Mouse (Mus musculus): ENCODE measurements around the gene Pisd.
"Not testable (repeated sequence)": the region's sequence is repeated elsewhere in the genome, so short reads cannot be mapped to it uniquely, and the experiment has no call there.

Pisd gene

GRCm38 (mm10) chr5:32745705-32746655 is 39.5 kb downstream of the Pisd start:
- peak; percentile 27 to 60 for DNase-seq (ENCODE audit: low spot score in 2 of 2)

GRCm38 (mm10) chr5:32742149-32742548 is 43.3 kb downstream of the Pisd start:
- peak; percentile 87 to 89 for DNase-seq (ENCODE audit: low spot score in 2 of 2)

- DNase-seq (ENCODE audit: low spot score in 2 of 2), result peak; percentile 58 to 74
Measured at GRCm38 (mm10) chr5:32741377-32741776, 44.1 kb downstream of the Pisd start.

- DNase-seq (ENCODE audit: low spot score in 2 of 2), result peak in 1 of 2 experiments; percentile 59
Measured at GRCm38 (mm10) chr5:32740850-32741249, 44.6 kb downstream of the Pisd start.

- no peak for DNase-seq (ENCODE audit: low spot score in 2 of 2)
Measured at GRCm38 (mm10) chr5:32740138-32740537, 45.3 kb downstream of the Pisd start.

- not testable (repeated sequence) for DNase-seq (ENCODE audit: low spot score in 2 of 2)
Measured at GRCm38 (mm10) chr5:32736770-32737169, 48.7 kb downstream of the Pisd start.

GRCm38 (mm10) chr5:32735779-32736178 is 49.7 kb downstream of the Pisd start:
- DNase-seq (ENCODE audit: low spot score in 2 of 2), result no peak

GRCm38 (mm10) chr5:32733892-32734291 is 51.6 kb downstream of the Pisd start:
- not testable (repeated sequence) for DNase-seq (ENCODE audit: low spot score in 2 of 2)

GRCm38 (mm10) chr5:32728851-32729250 is 56.6 kb downstream of the Pisd start:
- no peak for DNase-seq (ENCODE audit: low spot score in 2 of 2)

- no peak for DNase-seq (ENCODE audit: low spot score in 2 of 2)
Measured at GRCm38 (mm10) chr5:32728300-32728699, 57.1 kb downstream of the Pisd start.

- not testable (repeated sequence) for DNase-seq (ENCODE audit: low spot score in 2 of 2)
Measured at GRCm38 (mm10) chr5:32725397-32725796, 60.0 kb downstream of the Pisd start.

- no peak for DNase-seq (ENCODE audit: low spot score in 2 of 2)
Measured at GRCm38 (mm10) chr5:32723981-32724380, 61.5 kb downstream of the Pisd start.

GRCm38 (mm10) chr5:32722711-32723110 is 62.7 kb downstream of the Pisd start:
- not testable (repeated sequence) for DNase-seq (ENCODE audit: low spot score in 2 of 2)

- no peak for DNase-seq (ENCODE audit: low spot score in 2 of 2)
Measured at GRCm38 (mm10) chr5:32722263-32722662, 63.2 kb downstream of the Pisd start.

- no peak for DNase-seq (ENCODE audit: low spot score in 2 of 2)
Measured at GRCm38 (mm10) chr5:32721316-32721715, 64.1 kb downstream of the Pisd start.

GRCm38 (mm10) chr5:32720416-32720815 is 65.0 kb downstream of the Pisd start:
- DNase-seq (ENCODE audit: low spot score in 2 of 2), result no peak

GRCm38 (mm10) chr5:32718916-32719315 is 66.5 kb downstream of the Pisd start:
- DNase-seq (ENCODE audit: low spot score in 2 of 2), result no peak

GRCm38 (mm10) chr5:32717726-32718125 is 67.7 kb downstream of the Pisd start:
- DNase-seq (ENCODE audit: low spot score in 2 of 2), result no peak

GRCm38 (mm10) chr5:32713703-32714467 is 71.6 kb downstream of the Pisd start:
- peak; percentile 82 to 91 for DNase-seq (ENCODE audit: low spot score in 2 of 2)

- no peak for DNase-seq (ENCODE audit: low spot score in 2 of 2)
Measured at GRCm38 (mm10) chr5:32713042-32713702, 72.3 kb downstream of the Pisd start.

- no peak for DNase-seq (ENCODE audit: low spot score in 2 of 2)
Measured at GRCm38 (mm10) chr5:32712221-32713041, 73.0 kb downstream of the Pisd start.

Data from right cerebral cortex, adult 2 months (tissue).